Mouse (Mus musculus): ENCODE measurements around the gene Slc7a4. TPM values are rescaled to one million over a fixed set of nuclear protein-coding genes. Genes with fewer than 3 reads are reported as not detected.
"Not testable (repeated sequence)": the region's sequence is repeated elsewhere in the genome, so short reads cannot be mapped to it uniquely, and the experiment has no call there.

Gene Slc7a4
- total and polyA plus RNA-seq, 3 experiments = 2.3 to 5.7 (median 2.9) TPM

GRCm38 (mm10) chr16:17556180-17556579, 26.8 kb downstream of the Slc7a4 start:
- WGBS = 86% methylated on average over 4 of the region's 4 CpGs
- DNase-seq = no peak

DNA sequence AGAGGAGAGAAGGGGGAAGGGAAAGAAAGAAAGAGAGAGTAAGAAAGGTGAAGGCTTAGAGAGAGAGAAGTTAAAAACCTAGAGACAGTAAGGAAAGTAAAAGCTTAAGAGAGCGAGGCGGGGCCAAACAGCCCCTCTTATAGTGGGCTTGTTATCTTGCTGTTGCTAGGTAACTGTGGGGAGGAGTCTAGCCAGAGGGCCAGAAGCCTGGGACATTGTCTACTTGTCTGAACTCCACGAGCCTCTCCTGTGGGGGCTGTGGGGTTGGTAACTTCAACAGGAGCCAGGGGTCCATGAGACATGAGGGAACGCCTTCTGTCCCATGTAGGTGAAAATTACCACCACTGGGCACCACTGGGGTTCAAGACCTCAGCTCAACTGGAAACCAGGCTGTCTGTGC, 28.3 kb downstream of the Slc7a4 start:
- not testable (repeated sequence) for H3K4me1 ChIP-seq (ENCODE audit: control insufficient read depth, insufficient read depth, low read length); H3K36me3 ChIP-seq (ENCODE audit: control insufficient read depth, insufficient read depth, low read length); H3K4me3 ChIP-seq; H3K79me2 ChIP-seq (replicated peaks; ENCODE audit: control insufficient read depth, insufficient read depth, low read length); H3K9ac ChIP-seq (ENCODE audit: low read depth, low read length); DNase-seq; H3K27ac ChIP-seq; H3K27me3 ChIP-seq (ENCODE audit: control insufficient read depth, insufficient read depth, low read length)
- 46% methylated on average over 4 of the region's 4 CpGs for WGBS
- intact Hi-C loops (cut with DNase I) = loop anchor here (5.0 kb wide), 1 partner anchor 258 kb away; no protein-coding TSS in a partner anchor

More at GRCm38 (mm10) chr16:17556180-17556579, 26.8 kb downstream of the Slc7a4 start:
- H3K9ac ChIP-seq (ENCODE audit: low read depth, low read length) = no peak overlapping the region
- H3K79me2 ChIP-seq (replicated peaks; ENCODE audit: control insufficient read depth, insufficient read depth, low read length) = no peaks in the 10 kb centered on the region
- TF ChIP-seq CTCF (IDR thresholded peaks at IDR 0.05) (no peak), POLR2A (IDR thresholded peaks at IDR 0.05; ENCODE audit: insufficient read depth, low read depth, low read length) (no peak), EP300 (IDR thresholded peaks at IDR 0.05; ENCODE audit: insufficient read depth, low read depth, low read length) (no peak)
- H3K4me3 ChIP-seq = no peak overlapping the region
- no peaks in the 10 kb centered on the region for H3K36me3 ChIP-seq (ENCODE audit: control insufficient read depth, insufficient read depth, low read length)
- H3K27me3 ChIP-seq (ENCODE audit: control insufficient read depth, insufficient read depth, low read length) = no peaks in the 10 kb centered on the region
- no peak overlapping the region for H3K27ac ChIP-seq
- H3K4me1 ChIP-seq (ENCODE audit: control insufficient read depth, insufficient read depth, low read length) = no peaks in the 10 kb centered on the region
- intact Hi-C loops (cut with DNase I) = loop anchor here (5.0 kb wide), 1 partner anchor 256 kb away; no protein-coding TSS in a partner anchor

GRCm38 (mm10) chr16:17553910-17554685, 28.9 kb downstream of the Slc7a4 start:
- H3K36me3 ChIP-seq (ENCODE audit: control insufficient read depth, insufficient read depth, low read length) = no peaks in the 10 kb centered on the region
- WGBS = 13% methylated on average over 18 of the region's 18 CpGs
- no peak overlapping the region for H3K9ac ChIP-seq (ENCODE audit: low read depth, low read length)
- H3K27ac ChIP-seq = no peak overlapping the region
- no peaks in the 10 kb centered on the region for H3K27me3 ChIP-seq (ENCODE audit: control insufficient read depth, insufficient read depth, low read length)
- intact Hi-C loops (cut with DNase I) = no loop called here
- H3K4me3 ChIP-seq = no peak overlapping the region
- TF ChIP-seq POLR2A (IDR thresholded peaks at IDR 0.05; ENCODE audit: insufficient read depth, low read depth, low read length) = no peak
- TF ChIP-seq CTCF (IDR thresholded peaks at IDR 0.05) = no peak
- no peak for TF ChIP-seq EP300 (IDR thresholded peaks at IDR 0.05; ENCODE audit: insufficient read depth, low read depth, low read length)
- H3K4me1 ChIP-seq (ENCODE audit: control insufficient read depth, insufficient read depth, low read length) = no peaks in the 10 kb centered on the region
- H3K79me2 ChIP-seq (replicated peaks; ENCODE audit: control insufficient read depth, insufficient read depth, low read length) = no peaks in the 10 kb centered on the region
- peak in 1 of 2 experiments; percentile 45 for DNase-seq

GRCm38 (mm10) chr16:17552837-17553236, 30.2 kb downstream of the Slc7a4 start:
- Histone ChIP-seq H3K9ac (ENCODE audit: low read depth, low read length) (no peak overlapping the region), H3K36me3 (ENCODE audit: control insufficient read depth, insufficient read depth, low read length) (no peaks in the 10 kb centered on the region), H3K4me3 (no peak overlapping the region), H3K4me1 (ENCODE audit: control insufficient read depth, insufficient read depth, low read length) (no peaks in the 10 kb centered on the region), H3K27ac (no peak overlapping the region), H3K27me3 (ENCODE audit: control insufficient read depth, insufficient read depth, low read length) (no peaks in the 10 kb centered on the region), H3K79me2 (replicated peaks; ENCODE audit: control insufficient read depth, insufficient read depth, low read length) (no peaks in the 10 kb centered on the region)
- TF ChIP-seq EP300 (IDR thresholded peaks at IDR 0.05; ENCODE audit: insufficient read depth, low read depth, low read length) (no peak), POLR2A (IDR thresholded peaks at IDR 0.05; ENCODE audit: insufficient read depth, low read depth, low read length) (no peak), CTCF (IDR thresholded peaks at IDR 0.05) (no peak)
- 62% methylated on average over 7 of the region's 7 CpGs for WGBS
- DNase-seq = no peak
- intact Hi-C loops (cut with DNase I) = no loop called here

- H3K9ac ChIP-seq (ENCODE audit: low read depth, low read length) = no peak overlapping the region
- no peak overlapping the region for H3K4me3 ChIP-seq
Measured at GRCm38 (mm10) chr16:17542632-17543031, 40.4 kb downstream of the Slc7a4 start.

DNA sequence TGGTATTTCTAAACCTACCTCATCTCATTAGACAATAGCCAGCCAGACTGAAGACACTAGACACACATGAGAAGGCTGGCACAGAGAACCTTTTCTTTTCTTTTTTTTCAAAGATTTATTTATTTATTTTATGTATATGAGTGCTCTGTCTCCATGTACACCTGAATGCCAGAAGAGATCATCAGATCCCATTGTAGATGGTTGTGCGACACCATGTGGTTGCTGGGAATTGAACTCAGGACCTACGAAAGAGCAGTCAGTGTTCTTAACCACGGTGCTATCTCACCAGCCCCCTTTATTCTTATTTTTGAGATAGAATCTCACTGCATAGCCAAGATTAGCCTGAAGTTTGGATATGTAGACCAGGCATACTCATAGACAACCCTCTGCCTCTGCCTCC, 46.4 kb downstream of the Slc7a4 start:
- Histone ChIP-seq H3K4me3 (no peak overlapping the region), H3K27me3 (ENCODE audit: control insufficient read depth, insufficient read depth, low read length) (0 out of 2 replicates have a peak, but pooled peaks cover 1% of the 10 kb centered on the region), H3K79me2 (replicated peaks; ENCODE audit: control insufficient read depth, insufficient read depth, low read length) (no peaks in the 10 kb centered on the region), H3K4me1 (ENCODE audit: control insufficient read depth, insufficient read depth, low read length) (no peaks in the 10 kb centered on the region), H3K9ac (ENCODE audit: low read depth, low read length) (no peak overlapping the region), H3K36me3 (ENCODE audit: control insufficient read depth, insufficient read depth, low read length) (no peaks in the 10 kb centered on the region), H3K27ac (no peak overlapping the region)
- 83% methylated on average over 3 of the region's 3 CpGs for WGBS
- intact Hi-C loops (cut with DNase I) = no loop called here
- TF ChIP-seq CTCF (IDR thresholded peaks at IDR 0.05) = peak; percentile 40
- TF ChIP-seq POLR2A (IDR thresholded peaks at IDR 0.05; ENCODE audit: insufficient read depth, low read depth, low read length) = no peak
- no peak for TF ChIP-seq EP300 (IDR thresholded peaks at IDR 0.05; ENCODE audit: insufficient read depth, low read depth, low read length)
- DNase-seq = no peak

More at GRCm38 (mm10) chr16:17542632-17543031, 40.4 kb downstream of the Slc7a4 start:
- no peaks in the 10 kb centered on the region for H3K36me3 ChIP-seq (ENCODE audit: control insufficient read depth, insufficient read depth, low read length)
- 0 out of 2 replicates have a peak, but pooled peaks cover 1% of the 10 kb centered on the region for H3K27me3 ChIP-seq (ENCODE audit: control insufficient read depth, insufficient read depth, low read length)
- H3K27ac ChIP-seq = no peak overlapping the region
- H3K4me1 ChIP-seq (ENCODE audit: control insufficient read depth, insufficient read depth, low read length) = no peaks in the 10 kb centered on the region
- WGBS = 53% methylated on average over 2 of the region's 2 CpGs
- intact Hi-C loops (cut with DNase I) = no loop called here
- no peak for TF ChIP-seq CTCF (IDR thresholded peaks at IDR 0.05)
- no peak for TF ChIP-seq POLR2A (IDR thresholded peaks at IDR 0.05; ENCODE audit: insufficient read depth, low read depth, low read length)
- no peak for TF ChIP-seq EP300 (IDR thresholded peaks at IDR 0.05; ENCODE audit: insufficient read depth, low read depth, low read length)
- H3K79me2 ChIP-seq (replicated peaks; ENCODE audit: control insufficient read depth, insufficient read depth, low read length) = no peaks in the 10 kb centered on the region
- no peak for DNase-seq
